Mouse (Mus musculus) midbrain, embryonic 11.5 days (tissue): ENCODE measurements around the gene Rflnb. TPM values are rescaled to one million over a fixed set of nuclear protein-coding genes. Genes with fewer than 3 reads are reported as not detected.

Source experiments
- ATAC-seq: fragments of 200-750 bp; cut with Nextera tagmentation; 2 replicates; pipeline ENCODE4 v1.8.0; 2017; ENCODE audit warnings: moderate TSS enrichment, moderate library complexity; ENCODE audit not compliant: low FRiP score
- DNase-seq: peaks from one replicate; pipeline ENCODE4 v3.0.0; 2015; ENCODE audit warnings: low spot score; ENCODE audit errors: missing footprints
- H3K27ac ChIP-seq: fragments of 300-500 bp; sonication (generic); 2 replicates; pipeline ENCODE4 v1.5.1; 2014; ENCODE audit warnings: low read depth, low read length
- H3K27me3 ChIP-seq: fragments of 300-500 bp; sonication (generic); 2 replicates; pipeline ENCODE4 v1.6.1; 2014; ENCODE audit warnings: mild to moderate bottlenecking, low read length, moderate library complexity, mixed read lengths; ENCODE audit not compliant: control insufficient read depth, insufficient read depth
- H3K36me3 ChIP-seq: fragments of 300-500 bp; sonication (generic); 2 replicates; pipeline ENCODE4 v1.6.1; 2014; ENCODE audit warnings: mild to moderate bottlenecking, low read length, moderate library complexity, mixed read lengths; ENCODE audit not compliant: control insufficient read depth, insufficient read depth
- H3K4me1 ChIP-seq: fragments of 300-500 bp; sonication (generic); 2 replicates; pipeline ENCODE4 v1.6.1; 2014; ENCODE audit warnings: low read length; ENCODE audit not compliant: control insufficient read depth, insufficient read depth
- H3K4me2 ChIP-seq: fragments of 300-500 bp; sonication (generic); 2 replicates; pipeline ENCODE4 v1.6.1; 2014; ENCODE audit warnings: mild to moderate bottlenecking, moderate library complexity
- H3K4me3 ChIP-seq: fragments of 300-500 bp; sonication (generic); 2 replicates; pipeline ENCODE4 v1.5.1; 2014; ENCODE audit warnings: low read depth, low read length
- H3K9ac ChIP-seq: fragments of 300-500 bp; sonication (generic); 2 replicates; pipeline ENCODE4 v1.6.1; 2014; ENCODE audit warnings: low read length
- H3K9me3 ChIP-seq: fragments of 300-500 bp; sonication (generic); 2 replicates; pipeline ENCODE4 v1.6.1; 2016; ENCODE audit warnings: low read length; ENCODE audit not compliant: control insufficient read depth
- WGBS: fragments of 180-500 bp; shearing (Covaris S2); extraction: QIAGEN DNeasy Blood & Tissue Kit; methylation state at CpG from one replicate; pipeline ENCODE4 v1.1.7; 2014; 5-methylcytosine and 5-hydroxymethylcytosine counted together
- polyA plus RNA-seq: library from polyadenylated mRNA; unstranded; fragments of >200 nt; fragmentation: Nextera tagmentation; extraction: Ambion mirVana; gene quantifications from 2 replicates; pipeline ENCODE4 v1.2.1, GENCODE M21; 2014

The Rflnb gene
- polyA plus RNA-seq, 1 experiment from 2014 or later: 13.9 TPM

- DNase-seq (peak; percentile 12), ATAC-seq (no peak)
- Histone ChIP-seq H3K27ac (no peak overlapping the region), H3K36me3 (no peaks in the 10 kb centered on the region), H3K4me3 (no peak overlapping the region), H3K9ac (no peak overlapping the region), H3K4me2 (no peak overlapping the region), H3K4me1 (no peaks in the 10 kb centered on the region), H3K27me3 (no peaks in the 10 kb centered on the region), H3K9me3 (no peaks in the 10 kb centered on the region)
- WGBS: 73% methylated on average over 7 of the region's 7 CpGs
Measured at GRCm38 (mm10) chr11:75985948-75986347, 41.6 kb downstream of the Rflnb start.

- no peak overlapping the region for H3K4me3 ChIP-seq
- H3K36me3 ChIP-seq: no peaks in the 10 kb centered on the region
- WGBS: 90% methylated on average over 1 of the region's 1 CpGs
- no peak overlapping the region for H3K27ac ChIP-seq
- H3K4me1 ChIP-seq: no peaks in the 10 kb centered on the region
- no peak overlapping the region for H3K9ac ChIP-seq
- no peaks in the 10 kb centered on the region for H3K9me3 ChIP-seq
- DNase-seq (peak; percentile 72), ATAC-seq (no peak)
- no peaks in the 10 kb centered on the region for H3K27me3 ChIP-seq
- H3K4me2 ChIP-seq: no peak overlapping the region
Measured at GRCm38 (mm10) chr11:75984581-75984980, 43.0 kb downstream of the Rflnb start.

GRCm38 (mm10) chr11:75983194-75983593 lies 44.4 kb downstream of the Rflnb start:
- Histone ChIP-seq H3K4me2 (no peak overlapping the region), H3K4me1 (no peaks in the 10 kb centered on the region), H3K4me3 (no peak overlapping the region), H3K36me3 (no peaks in the 10 kb centered on the region), H3K9me3 (no peaks in the 10 kb centered on the region), H3K27me3 (no peaks in the 10 kb centered on the region), H3K9ac (no peak overlapping the region), H3K27ac (no peak overlapping the region)
- 68% methylated on average over 4 of the region's 4 CpGs for WGBS
- peak; percentile 81 for DNase-seq
- ATAC-seq: no peak

- no peak overlapping the region for H3K9ac ChIP-seq
- H3K4me3 ChIP-seq: no peak overlapping the region
- no peak for DNase-seq
- H3K4me2 ChIP-seq: no peak overlapping the region
- no peak overlapping the region for H3K27ac ChIP-seq
- no peaks in the 10 kb centered on the region for H3K27me3 ChIP-seq
- no peaks in the 10 kb centered on the region for H3K9me3 ChIP-seq
- no peak for ATAC-seq
- H3K4me1 ChIP-seq: no peaks in the 10 kb centered on the region
- 52% methylated on average over 2 of the region's 2 CpGs for WGBS
- no peaks in the 10 kb centered on the region for H3K36me3 ChIP-seq
Measured at GRCm38 (mm10) chr11:75980413-75980812, 47.2 kb downstream of the Rflnb start.

- Histone ChIP-seq H3K36me3 (no peaks in the 10 kb centered on the region), H3K4me2 (no peak overlapping the region), H3K27me3 (no peaks in the 10 kb centered on the region), H3K27ac (no peak overlapping the region), H3K4me1 (no peaks in the 10 kb centered on the region), H3K9me3 (no peaks in the 10 kb centered on the region; the same call in 1 of the 2 replicates), H3K4me3 (no peak overlapping the region), H3K9ac (no peak overlapping the region)
- no peak for ATAC-seq
- WGBS: 85% methylated on average over 6 of the region's 6 CpGs
- DNase-seq: peak; percentile 71
Measured at GRCm38 (mm10) chr11:75978051-75978450, 49.5 kb downstream of the Rflnb start.

GRCm38 (mm10) chr11:75976748-75977147 lies 50.8 kb downstream of the Rflnb start:
- ATAC-seq (no peak), DNase-seq (peak; percentile 35)
- WGBS: 73% methylated on average over 8 of the region's 8 CpGs
- H3K9me3 ChIP-seq: no peaks in the 10 kb centered on the region; the same call in 1 of the 2 replicates
- no peak overlapping the region for H3K4me3 ChIP-seq
- no peaks in the 10 kb centered on the region for H3K36me3 ChIP-seq
- H3K4me2 ChIP-seq: no peak overlapping the region
- no peaks in the 10 kb centered on the region for H3K27me3 ChIP-seq
- H3K27ac ChIP-seq: no peak overlapping the region
- H3K9ac ChIP-seq: no peak overlapping the region
- no peaks in the 10 kb centered on the region for H3K4me1 ChIP-seq

GRCm38 (mm10) chr11:75973988-75974387 lies 53.6 kb downstream of the Rflnb start:
- no peak for ATAC-seq
- 83% methylated on average over 1 of the region's 1 CpGs for WGBS
- no peak overlapping the region for H3K4me2 ChIP-seq

GRCm38 (mm10) chr11:75972916-75973567 lies 54.5 kb downstream of the Rflnb start:
- Histone ChIP-seq H3K36me3 (no peaks in the 10 kb centered on the region), H3K27me3 (no peaks in the 10 kb centered on the region), H3K9me3 (no peaks in the 10 kb centered on the region; the same call in 1 of the 2 replicates), H3K4me2 (no peak overlapping the region), H3K4me3 (no peak overlapping the region), H3K9ac (no peak overlapping the region), H3K27ac (no peak overlapping the region), H3K4me1 (no peaks in the 10 kb centered on the region)
- WGBS: 31% methylated on average over 7 of the region's 7 CpGs
- no peak for ATAC-seq
- peak; percentile 76 for DNase-seq

More at GRCm38 (mm10) chr11:75973988-75974387, 53.6 kb downstream of the Rflnb start:
- H3K4me1 ChIP-seq: no peaks in the 10 kb centered on the region
- H3K27ac ChIP-seq: no peak overlapping the region
- H3K4me3 ChIP-seq: no peak overlapping the region
- H3K9ac ChIP-seq: no peak overlapping the region
- H3K36me3 ChIP-seq: no peaks in the 10 kb centered on the region
- H3K9me3 ChIP-seq: no peaks in the 10 kb centered on the region; the same call in 1 of the 2 replicates
- peak; percentile 82 for DNase-seq
- H3K27me3 ChIP-seq: no peaks in the 10 kb centered on the region

GRCm38 (mm10) chr11:75972188-75972587 lies 55.4 kb downstream of the Rflnb start:
- no peaks in the 10 kb centered on the region for H3K4me1 ChIP-seq
- 89% methylated on average over 3 of the region's 3 CpGs for WGBS
- no peak overlapping the region for H3K4me2 ChIP-seq
- H3K9ac ChIP-seq: no peak overlapping the region
- H3K36me3 ChIP-seq: no peaks in the 10 kb centered on the region
- DNase-seq (peak; percentile 62), ATAC-seq (no peak)
- no peaks in the 10 kb centered on the region; the same call in 1 of the 2 replicates for H3K9me3 ChIP-seq
- no peak overlapping the region for H3K27ac ChIP-seq
- H3K27me3 ChIP-seq: peaks cover 5% of the 10 kb centered on the region; the same call in 1 of the 2 replicates
- H3K4me3 ChIP-seq: no peak overlapping the region
